Mouse (Mus musculus) left cerebral cortex, adult 11 months (tissue): ENCODE data around the gene Selplg.

Experiments
- DNase-seq: peaks from one replicate; pipeline ENCODE4 v3.0.0; 2022; ENCODE audit warnings: low spot score

The Selplg gene

DNA sequence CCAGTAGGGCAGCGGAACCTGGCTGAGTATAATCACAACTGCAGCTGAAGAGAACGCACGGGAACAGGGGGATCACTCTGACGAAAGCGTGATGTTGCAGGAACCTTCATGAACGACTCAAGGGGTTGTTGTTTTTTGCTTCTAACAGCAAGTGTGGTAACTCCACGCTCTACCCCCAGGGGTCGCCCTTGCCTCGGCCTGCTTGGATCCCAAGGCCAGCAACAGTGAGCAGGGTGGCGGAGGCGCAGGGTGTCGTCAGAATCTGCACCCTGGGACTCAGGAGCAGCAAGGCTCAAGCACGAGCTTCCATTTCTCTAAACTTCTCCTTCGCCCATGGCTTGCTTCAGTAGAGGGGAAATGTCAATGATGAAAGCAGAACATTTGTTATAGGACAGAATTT lies 22.1 kb upstream of the Selplg start:
- DNase-seq = peak; percentile 71

DNA sequence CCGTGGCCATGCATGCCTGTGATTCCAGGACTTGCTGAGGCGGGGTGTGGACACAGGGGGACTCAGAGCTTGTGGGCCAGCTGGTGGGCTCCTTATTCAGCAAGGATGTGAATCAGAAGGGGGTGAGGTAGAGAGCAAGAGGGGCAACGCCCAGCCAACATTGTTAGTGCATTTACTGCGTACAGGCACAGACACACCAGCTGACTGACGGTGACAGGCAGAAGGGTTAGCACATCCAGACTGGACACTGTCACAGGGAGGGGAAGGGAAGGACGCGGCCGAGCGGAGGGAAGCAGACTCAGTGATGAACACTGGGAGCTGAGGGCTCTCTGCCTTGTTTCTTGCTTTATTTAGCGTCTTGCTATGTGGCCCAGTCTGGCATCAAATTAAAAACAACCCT lies 21.1 kb upstream of the Selplg start:
- no peak for DNase-seq

- DNase-seq = no peak
Measured at GRCm38 (mm10) chr5:113852463-113852862, 20.0 kb upstream of the Selplg start.

- DNase-seq = no peak
Measured at GRCm38 (mm10) chr5:113850680-113851230, 18.3 kb upstream of the Selplg start.

DNA sequence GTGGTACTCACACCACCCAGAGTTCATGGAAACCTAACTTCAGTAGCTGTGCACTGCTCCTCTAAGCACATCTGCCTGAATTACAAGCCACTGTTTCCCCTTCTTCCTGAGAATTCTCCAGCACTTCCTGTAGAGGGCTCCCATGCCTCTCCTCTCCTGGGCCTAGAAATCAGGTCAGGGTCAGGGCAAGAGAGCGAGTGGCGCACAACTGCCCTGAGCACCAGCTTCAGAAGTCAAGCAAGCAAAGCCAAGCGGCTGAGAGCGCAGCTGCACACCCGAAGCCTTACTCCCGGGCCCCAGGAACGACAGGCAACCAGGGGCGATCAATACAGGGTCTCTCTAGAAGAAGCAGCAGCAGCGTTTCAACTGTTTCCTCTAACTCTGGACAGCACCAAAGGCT lies 15.2 kb upstream of the Selplg start:
- no peak for DNase-seq

- DNase-seq = no peak
Measured at GRCm38 (mm10) chr5:113846656-113847055, 14.2 kb upstream of the Selplg start.

GRCm38 (mm10) chr5:113845627-113846026 lies 13.2 kb upstream of the Selplg start:
- no peak for DNase-seq

- DNase-seq = peak; percentile 46
Measured at GRCm38 (mm10) chr5:113844721-113845120, 12.3 kb upstream of the Selplg start.

- DNase-seq = no peak
Measured at GRCm38 (mm10) chr5:113844106-113844505, 11.7 kb upstream of the Selplg start.

GRCm38 (mm10) chr5:113842906-113843305 lies 10.5 kb upstream of the Selplg start:
- no peak for DNase-seq

- no peak for DNase-seq
Measured at GRCm38 (mm10) chr5:113842244-113842643, 9.8 kb upstream of the Selplg start.

GRCm38 (mm10) chr5:113841243-113842225 lies 9.1 kb upstream of the Selplg start:
- no peak for DNase-seq

DNA sequence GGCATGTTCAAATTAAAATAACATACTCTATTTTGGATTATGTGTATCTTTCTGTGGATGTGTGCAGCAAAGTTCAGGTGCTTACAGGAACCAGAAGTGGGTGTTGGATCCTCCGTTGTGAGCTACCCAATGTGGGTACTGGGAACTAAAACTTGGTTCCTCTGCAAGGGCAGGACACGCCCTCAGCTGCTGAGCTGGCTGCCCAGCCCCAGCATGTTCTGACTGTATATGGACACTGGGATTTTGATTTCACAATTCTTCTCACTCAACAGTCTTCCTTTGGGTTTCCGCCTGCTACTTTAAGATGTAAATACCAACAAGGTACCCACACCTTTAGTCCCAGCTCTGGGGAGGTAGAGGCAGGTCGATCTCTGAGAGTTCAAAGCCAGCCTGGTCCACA lies 8.0 kb upstream of the Selplg start:
- no peak for DNase-seq

DNA sequence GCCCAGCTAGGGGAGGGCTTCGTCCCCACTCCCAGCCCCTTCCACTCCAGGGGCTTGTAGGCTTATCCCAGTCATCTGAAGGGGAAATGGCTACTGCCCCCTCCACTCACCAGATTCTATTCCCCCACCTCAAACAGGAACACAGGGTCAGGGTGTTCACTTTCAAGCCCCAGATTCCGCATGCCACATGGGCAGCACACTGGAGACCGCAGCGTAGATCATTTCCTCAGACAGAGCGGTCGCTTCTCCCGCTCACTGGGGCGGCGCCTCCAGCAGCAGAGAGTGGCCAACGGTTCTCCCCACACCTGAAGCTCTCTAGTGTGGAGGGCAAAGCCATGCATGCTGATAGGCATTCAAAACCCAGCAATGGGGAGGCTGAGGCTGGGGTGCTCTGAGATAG lies 4.5 kb upstream of the Selplg start:
- no peak for DNase-seq

DNA sequence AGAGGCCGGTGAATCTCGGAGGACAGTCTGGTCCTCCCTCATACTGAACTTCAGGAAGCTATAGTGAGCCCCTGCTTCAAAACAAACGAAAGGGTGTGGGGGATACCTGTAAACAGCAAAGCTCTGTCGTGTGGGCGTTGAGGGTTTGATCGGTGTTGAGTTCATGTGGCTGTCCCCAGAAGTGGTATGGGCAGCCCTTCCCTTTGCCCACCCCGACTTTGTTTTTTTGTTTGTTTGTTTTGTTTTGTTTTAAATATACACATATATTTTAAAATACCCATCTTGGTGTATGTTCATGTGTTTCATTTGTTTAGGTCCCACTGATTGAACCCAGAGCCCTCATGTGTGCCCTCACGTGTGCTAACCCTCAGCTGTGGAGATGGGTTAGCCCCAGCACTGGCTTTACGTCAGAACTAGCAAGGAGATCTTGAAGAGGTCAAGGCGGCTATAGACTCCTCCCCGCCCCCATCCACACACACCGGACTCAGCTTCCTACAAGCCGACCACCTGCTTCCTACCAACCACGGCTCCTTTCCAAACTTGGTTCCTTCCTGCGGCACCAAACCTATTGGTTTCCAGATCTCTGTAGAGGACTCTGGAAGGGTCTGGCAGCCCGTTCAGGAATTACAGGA lies 988 bp upstream of the Selplg start:
- no peak for DNase-seq

GRCm38 (mm10) chr5:113831741-113832140 lies 703 bp downstream of the Selplg start:
- DNase-seq = no peak

- no peak for DNase-seq
Measured at GRCm38 (mm10) chr5:113830796-113831195, 1.6 kb downstream of the Selplg start.

DNA sequence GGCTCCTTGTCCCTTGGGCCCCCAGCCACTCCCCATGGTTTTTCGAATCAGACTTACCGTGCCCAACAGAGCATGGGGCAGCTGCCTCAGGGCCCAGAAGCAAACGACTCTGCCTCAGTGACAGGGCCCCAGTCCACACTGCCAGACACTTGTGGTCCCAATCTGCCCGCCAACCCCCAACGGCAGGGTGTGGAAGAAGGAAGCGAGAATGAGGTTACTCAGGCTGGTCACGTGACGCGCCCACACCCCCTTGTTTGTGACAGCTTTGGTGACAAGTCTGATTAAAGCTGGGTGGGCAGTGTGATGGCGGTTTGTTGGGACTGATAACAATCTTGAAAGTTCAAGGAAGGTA lies 2.2 kb downstream of the Selplg start:
- DNase-seq = no peak

- no peak for DNase-seq
Measured at GRCm38 (mm10) chr5:113829566-113830291, 2.7 kb downstream of the Selplg start.

DNA sequence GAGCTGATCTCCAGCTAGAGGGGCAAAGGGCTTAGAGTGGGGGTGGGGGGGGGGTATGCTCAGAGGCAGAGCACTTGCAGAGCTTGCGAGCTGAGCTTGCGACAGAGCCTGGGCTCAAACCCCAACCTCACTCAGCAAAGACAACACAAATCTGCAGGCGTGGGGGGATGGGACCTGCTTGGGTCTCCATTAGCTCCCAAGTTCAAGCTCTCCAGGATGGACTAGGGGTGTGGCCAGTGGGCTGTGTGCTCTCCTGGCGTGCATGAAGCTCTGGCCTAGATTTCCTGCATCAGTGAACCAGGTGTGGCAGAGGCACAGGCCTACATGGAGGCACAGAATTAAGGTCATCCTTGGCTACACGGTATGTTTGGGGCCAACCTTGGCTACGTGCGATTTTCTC lies 4.0 kb downstream of the Selplg start:
- DNase-seq = no peak

DNA sequence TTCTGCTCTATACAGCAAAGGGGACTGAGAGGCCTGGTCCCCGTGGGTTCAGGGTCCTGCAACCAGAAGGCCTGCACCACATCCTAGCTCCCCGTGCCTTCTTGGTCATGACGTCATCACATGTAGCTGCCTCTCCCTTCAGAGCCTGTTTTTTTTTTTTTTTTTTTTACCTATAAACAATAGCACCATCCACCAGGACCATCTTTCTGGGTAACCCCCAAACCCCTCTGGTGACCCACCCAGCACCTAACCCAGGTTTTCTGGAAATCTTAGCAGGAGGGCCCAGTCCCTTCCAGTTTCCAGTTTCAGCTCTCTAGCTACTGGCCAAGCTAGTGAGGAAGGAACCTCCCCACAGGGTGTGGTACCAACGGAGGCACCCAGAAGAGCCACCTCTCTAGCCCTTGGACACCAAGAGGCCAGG lies 4.4 kb downstream of the Selplg start:
- DNase-seq = no peak

DNA sequence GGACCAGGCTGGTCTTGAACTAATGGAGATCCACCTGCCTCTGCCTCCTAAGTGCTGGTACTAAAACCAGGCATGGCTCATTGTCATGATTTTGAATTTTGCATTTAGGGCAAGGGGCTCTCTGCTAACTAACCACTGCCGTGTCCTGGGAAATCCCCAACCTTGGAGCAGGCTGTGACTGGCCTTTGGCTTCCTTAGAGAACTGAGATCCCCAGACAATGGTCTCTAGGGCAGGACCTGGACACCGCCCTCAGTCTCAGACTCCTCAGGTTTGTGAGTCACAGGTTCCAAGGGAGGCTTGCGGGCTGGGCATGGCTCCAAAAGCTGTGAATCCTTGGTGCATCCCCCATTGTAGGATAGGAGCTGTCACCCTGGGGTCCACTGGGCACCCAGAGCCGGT lies 5.8 kb downstream of the Selplg start:
- DNase-seq = no peak
